Mouse (Mus musculus) MEL (cell line): Measurements from ENCODE around the gene Lamp2. TPM values are rescaled to one million over a fixed set of nuclear protein-coding genes. Genes with fewer than 3 reads are reported as not detected.

ENCODE experiments used
- DNase-seq: peaks from one replicate; pipeline ENCODE4 v3.0.0; 2011; ENCODE audit warnings: low read depth, low spot score
- H3K27ac ChIP-seq: 2 replicates; pipeline ENCODE4 v1.5.1; 2012; ENCODE audit warnings: low read depth, mild to moderate bottlenecking, control low read depth, low read length, moderate library complexity; ENCODE audit not compliant: control insufficient read depth
- H3K27me3 ChIP-seq, 2 experiments: fragments of 150-350 bp in 1 of 2; sonication (generic) in 1 of 2; 2 replicates each; pipeline ENCODE4 v1.6.1; 2012; ENCODE audit warnings: low read length in 2 of 2, mild to moderate bottlenecking in 2 of 2, improper control_type of control experiment in 1 of 2, moderate library complexity in 1 of 2; ENCODE audit not compliant: insufficient read depth in 2 of 2, control insufficient read depth in 1 of 2
- H3K36me3 ChIP-seq, 2 experiments: 2 replicates each; pipeline ENCODE4 v1.6.1; 2012 to 2014; ENCODE audit warnings: low read length in 2 of 2, improper control_type of control experiment in 1 of 2, inconsistent platforms in 1 of 2, mild to moderate bottlenecking in 1 of 2; ENCODE audit not compliant: insufficient read depth in 2 of 2, control insufficient read depth in 1 of 2
- H3K4me1 ChIP-seq, 2 experiments: fragments of 150-350 bp in 1 of 2; sonication (generic) in 1 of 2; 2 replicates each; pipeline ENCODE4 v1.6.1; 2012; ENCODE audit warnings: low read length in 2 of 2, improper control_type of control experiment in 1 of 2, mild to moderate bottlenecking in 1 of 2; ENCODE audit not compliant: insufficient read depth in 2 of 2, control insufficient read depth in 1 of 2
- H3K4me3 ChIP-seq, 2 experiments: fragments of 150-350 bp in 1 of 2; sonication (generic) in 1 of 2; 2 replicates each; pipeline ENCODE4 v1.5.1; 2012; ENCODE audit warnings: low read depth in 2 of 2, low read length in 2 of 2, mild to moderate bottlenecking in 2 of 2, moderate library complexity in 2 of 2, control low read depth in 1 of 2, improper control_type of control experiment in 1 of 2; ENCODE audit not compliant: control insufficient read depth in 1 of 2, insufficient read depth in 1 of 2
- H3K79me2 ChIP-seq: 2 replicates; pipeline ENCODE4 v1.6.1; 2012; ENCODE audit warnings: mild to moderate bottlenecking, low read length, moderate library complexity; ENCODE audit not compliant: control insufficient read depth, poor library complexity, insufficient read depth
- H3K9ac ChIP-seq: 2 replicates; pipeline ENCODE4 v1.6.1; 2012; ENCODE audit warnings: low read depth, mild to moderate bottlenecking, control low read depth, low read length, moderate library complexity; ENCODE audit not compliant: control insufficient read depth, poor library complexity, severe bottlenecking
- H3K9me3 ChIP-seq: fragments of 150-350 bp; sonication (generic); replicated peaks from 2 replicates; pipeline ENCODE4 v1.6.1; 2012; ENCODE audit warnings: mild to moderate bottlenecking, low read length, improper control_type of control experiment, moderate library complexity; ENCODE audit not compliant: insufficient read depth
- CHD1 ChIP-seq: IDR thresholded peaks from 2 replicates; pipeline ENCODE4 v1.6.1; 2012; ENCODE audit warnings: low read depth, mild to moderate bottlenecking, inconsistent platforms, low read length, improper control_type of control experiment
- E2F4 ChIP-seq: IDR thresholded peaks from 2 replicates; pipeline ENCODE4 v1.6.1; 2011; ENCODE audit warnings: low read depth, low read length, improper control_type of control experiment, borderline replicate concordance
- EP300 ChIP-seq, 2 experiments: IDR thresholded peaks; 2 replicates each; pipeline ENCODE4 v1.6.1; 2011; ENCODE audit warnings: improper control_type of control experiment in 2 of 2, low read length in 2 of 2, low read depth in 1 of 2, mild to moderate bottlenecking in 1 of 2
- ETS1 ChIP-seq: IDR thresholded peaks from 2 replicates; pipeline ENCODE4 v1.6.1; 2012; ENCODE audit warnings: low read depth, mild to moderate bottlenecking, inconsistent platforms, low read length, improper control_type of control experiment, moderate library complexity
- GATA1 ChIP-seq: IDR thresholded peaks from 2 replicates; pipeline ENCODE4 v1.6.1; 2011; ENCODE audit warnings: low read depth, low read length, improper control_type of control experiment
- HCFC1 ChIP-seq: IDR thresholded peaks from 2 replicates; pipeline ENCODE4 v1.6.1; 2012; ENCODE audit warnings: low read depth, mild to moderate bottlenecking, inconsistent platforms, low read length, improper control_type of control experiment, moderate library complexity
- MEF2A ChIP-seq: IDR thresholded peaks from 2 replicates; pipeline ENCODE4 v1.6.1; 2014; ENCODE audit warnings: low read depth, mild to moderate bottlenecking, inconsistent platforms, low read length, improper control_type of control experiment; ENCODE audit not compliant: poor library complexity, insufficient replicate concordance, severe bottlenecking; ENCODE audit errors: extremely low read depth
- MYB ChIP-seq: IDR thresholded peaks from 2 replicates; pipeline ENCODE4 v1.6.1; 2011; ENCODE audit warnings: mild to moderate bottlenecking, low read depth, low read length, improper control_type of control experiment
- MYC ChIP-seq: IDR thresholded peaks from 2 replicates; pipeline ENCODE4 v1.6.1; 2011; ENCODE audit warnings: low read depth, mild to moderate bottlenecking, low read length, improper control_type of control experiment, moderate library complexity
- RCOR1 ChIP-seq: IDR thresholded peaks from 2 replicates; pipeline ENCODE4 v1.6.1; 2012; ENCODE audit warnings: low read depth, mild to moderate bottlenecking, inconsistent platforms, low read length, improper control_type of control experiment
- SIN3A ChIP-seq: IDR thresholded peaks from 2 replicates; pipeline ENCODE4 v1.6.1; 2012; ENCODE audit warnings: low read length, improper control_type of control experiment, inconsistent platforms
- SMC3 ChIP-seq: IDR thresholded peaks from 2 replicates; pipeline ENCODE4 v1.6.1; 2011; ENCODE audit warnings: low read depth, low read length, improper control_type of control experiment
- TAL1 ChIP-seq: IDR thresholded peaks from 2 replicates; pipeline ENCODE4 v1.6.1; 2012; ENCODE audit warnings: mild to moderate bottlenecking, inconsistent platforms, low read length, moderate library complexity, mixed read lengths
- TCF12 ChIP-seq: IDR thresholded peaks from 2 replicates; pipeline ENCODE4 v1.6.1; 2014; ENCODE audit warnings: low read depth, mild to moderate bottlenecking, inconsistent platforms, low read length, improper control_type of control experiment, moderate library complexity
- UBTF ChIP-seq: IDR thresholded peaks from 2 replicates; pipeline ENCODE4 v1.6.1; 2012; ENCODE audit warnings: low read depth, mild to moderate bottlenecking, inconsistent platforms, low read length, improper control_type of control experiment, moderate library complexity, borderline replicate concordance; ENCODE audit not compliant: insufficient read depth
- USF2 ChIP-seq, 2 experiments: IDR thresholded peaks; 2 replicates each; pipeline ENCODE4 v1.6.1; 2011 to 2012; ENCODE audit warnings: improper control_type of control experiment in 2 of 2, low read length in 2 of 2, borderline replicate concordance in 1 of 2, inconsistent platforms in 1 of 2, low read depth in 1 of 2, mild to moderate bottlenecking in 1 of 2; ENCODE audit not compliant: insufficient read depth in 1 of 2
- ZKSCAN1 ChIP-seq: IDR thresholded peaks from 2 replicates; pipeline ENCODE4 v1.6.1; 2012; ENCODE audit warnings: low read depth, mild to moderate bottlenecking, inconsistent platforms, low read length, improper control_type of control experiment, moderate library complexity
- polyA plus RNA-seq, 2 experiments: library from polyadenylated mRNA; stranded (reverse) in 1 of 2; unstranded in 1 of 2; fragments of >175 nt in 1 of 2; fragments of >200 nt in 1 of 2; gene quantifications; 2 replicates each; pipeline versions ENCODE4 v1.2.1 to v1.2.4; 2012; ENCODE audit warnings: low replicate concordance in 2 of 2, low read depth in 1 of 2; ENCODE audit not compliant: insufficient read length in 2 of 2, insufficient read depth in 1 of 2, missing spikeins in 1 of 2
- total RNA-seq: library from RNA; depleted of rRNA; stranded (reverse); fragments of 300-350 nt; gene quantifications from 2 replicates; pipeline ENCODE4 v1.2.3, GENCODE M21; 2012

Lamp2 gene
- total and polyA plus RNA-seq, 3 experiments, result 20.6 to 80.5 (median 28.9) TPM

GRCm38 (mm10) chrX:38463160-38463559 lies 6.9 kb upstream of the Lamp2 start:
- no peak for DNase-seq
- peaks cover 0 to 2% of the 10 kb centered on the region in 2 experiments; a peak in 3 of 4 replicates for H3K4me1 ChIP-seq
- H3K9me3 ChIP-seq, result no peaks in the 10 kb centered on the region
- no peaks in the 10 kb centered on the region for H3K27me3 ChIP-seq
- H3K27ac ChIP-seq, result no peak overlapping the region
- H3K36me3 ChIP-seq, result peaks cover 0 to 2% of the 10 kb centered on the region in 2 experiments; a peak in 2 of 4 replicates
- TF ChIP-seq TCF12 (no peak), ZKSCAN1 (no peak), ETS1 (no peak), SIN3A (no peak), MYB (no peak), HCFC1 (no peak)
- no peak overlapping the region for H3K9ac ChIP-seq
- no peak overlapping the region for H3K4me3 ChIP-seq
- H3K79me2 ChIP-seq, result no peaks in the 10 kb centered on the region

- no peak overlapping the region for H3K27ac ChIP-seq
- TF ChIP-seq USF2 (IDR thresholded peaks at IDR 0.05; ENCODE audit: borderline replicate concordance in 1 of 2, insufficient read depth in 1 of 2, low read depth in 1 of 2, low read length in 2 of 2), result no peak
- no peak for TF ChIP-seq MEF2A
- no peak for TF ChIP-seq GATA1
- no peak for TF ChIP-seq UBTF
- TF ChIP-seq MYC, result no peak
- TF ChIP-seq CHD1, result no peak
- no peak for TF ChIP-seq E2F4
- TF ChIP-seq, all 39 proteins: peak for 0
Measured at GRCm38 (mm10) chrX:38462101-38462500, 5.8 kb upstream of the Lamp2 start.

GRCm38 (mm10) chrX:38460887-38461286 lies 4.6 kb upstream of the Lamp2 start:
- Histone ChIP-seq H3K4me1 (peaks cover 0 to 2% of the 10 kb centered on the region in 2 experiments; a peak in 3 of 4 replicates), H3K4me3 (peak overlapping the region in 1 of 2 experiments; percentile 38; a peak in 2 of 4 replicates), H3K27me3 (no peaks in the 10 kb centered on the region), H3K36me3 (peaks cover 0 to 4% of the 10 kb centered on the region in 2 experiments; a peak in 2 of 4 replicates), H3K79me2 (peaks cover 3% of the 10 kb centered on the region), H3K9ac (no peak overlapping the region), H3K27ac (peak overlapping the region; percentile 9; the same call in 1 of the 2 replicates), H3K9me3 (no peaks in the 10 kb centered on the region)
- TF ChIP-seq GATA1 (peak; percentile 38; the same call in 1 of the 2 replicates), RCOR1 (0 out of 2 replicates have a peak, but pooled peaks have one; percentile 12), SIN3A (peak; percentile 46; the same call in 1 of the 2 replicates), TAL1 (no peak), ETS1 (peak; percentile 87), SMC3 (no peak), HCFC1 (no peak), EP300 (IDR thresholded peaks at IDR 0.05; ENCODE audit: low read depth in 1 of 2, low read length in 2 of 2) (peak; percentile 46 to 49; a peak in 2 of 4 replicates), TCF12 (0 out of 2 replicates have a peak, but pooled peaks have one; percentile 14)
- peak; percentile 60 for DNase-seq

More at GRCm38 (mm10) chrX:38462101-38462500, 5.8 kb upstream of the Lamp2 start:
- Histone ChIP-seq H3K4me1 (peaks cover 0 to 2% of the 10 kb centered on the region in 2 experiments; a peak in 3 of 4 replicates), H3K36me3 (peaks cover 0 to 4% of the 10 kb centered on the region in 2 experiments; a peak in 2 of 4 replicates), H3K79me2 (no peaks in the 10 kb centered on the region), H3K27me3 (no peaks in the 10 kb centered on the region), H3K9ac (no peak overlapping the region), H3K9me3 (no peaks in the 10 kb centered on the region), H3K4me3 (no peak overlapping the region)
- DNase-seq, result no peak
